ENCODE assay signal across 18 mouse cellular contexts in genomic region chr7:125845611-125846010, GRCm38 (mm10).
A peak's percentile ranks its signal among the peaks of the same experiment; 100 is the strongest.
DNase-seq lines count a peak whose midpoint lies in the region; ATAC-seq lines count a peak whose summit lies in the region.
"Had no signal": no experiment of that assay in that cellular context is flagged by ENCODE, and none has a peak within 500 bp of the region (broad histone marks: within the 10 kb centered on the region; RNA-seq: fewer than 3 reads in every experiment).

No protein-coding gene starts in this region.

- DNase-seq in cerebellum, postnatal 10 days, result peak; percentile 67 to 82
- peak; percentile 20 for DNase-seq in left cerebral cortex, postnatal 4 days
- no peak for DNase-seq in left cerebral cortex, adult 18-20 months (ENCODE audit: low spot score in 2 of 2)
- peak; percentile 8 for DNase-seq in lung, postnatal 14 days
- DNase-seq in lung, adult 18-20 months, result no peak
- peak; percentile 4 for DNase-seq in Muller cell, postnatal 12 days (ENCODE audit: inconsistent ontology term)
- DNase-seq in thymus, postnatal 10 days (ENCODE audit: low spot score in 2 of 2), result no peak
- DNase-seq: adrenal gland, adult 2 months; adrenal gland, postnatal 14 days; cerebellum, adult 9-11 months; gastrocnemius, postnatal 36 days; heart, postnatal 14 days; heart, postnatal 4 days had no signal

- intact Hi-C loops in left cerebral cortex, postnatal 4 days (cut with DNase I), result no loop called here

- ATAC-seq in cerebellum, adult (ENCODE audit: insufficient number of reproducible peaks, low FRiP score, low TSS enrichment), result no peak
- ATAC-seq: forebrain, embryonic 13.5 days; hindbrain, postnatal 0 days; inflammation-experienced regulatory T-cells, adult 6 months; Patski had no signal

Comparison
In these comparisons a context has a peak if more than half of its experiments do, and no peak if none do; other contexts are left out.
1. DNase-seq: peak in cerebellum, postnatal 10 days (2 of 2), left cerebral cortex, postnatal 4 days (single experiment), lung, postnatal 14 days (single experiment) and Muller cell, postnatal 12 days (single experiment); none in left cerebral cortex, adult 18-20 months (0 of 2), lung, adult 18-20 months (0 of 2) and thymus, postnatal 10 days (0 of 2).